Mouse (Mus musculus) gastrocnemius, postnatal 4 days (tissue): ENCODE data around the gene Rnft1. TPM values are rescaled to one million over a fixed set of nuclear protein-coding genes. Genes with fewer than 3 reads are reported as not detected.

Source experiments
- DNase-seq, 2 experiments: peaks; one replicate each; pipeline ENCODE4 v3.0.0; 2021 to 2022; ENCODE audit warnings: low spot score in 2 of 2, mixed read lengths in 2 of 2
- long read RNA-seq, 2 experiments: library from polyadenylated mRNA; stranded (forward); transcript quantifications; one replicate each; pipeline ENCODE4 v2.0.0; 2021
- total RNA-seq, 2 experiments: library from RNA; stranded (reverse); gene quantifications; 2 replicates each; pipeline ENCODE4 v1.2.3; 2021

The Rnft1 gene
- total RNA-seq: 10 to 100 TPM; 38.1 to 40.2 TPM
- long read RNA-seq, experiment 1, full-length matches to known transcripts: 58 of 76 reads
- long read RNA-seq, experiment 1, partial matches to known transcripts: 6 of 76 reads
- long read RNA-seq, experiment 1, other reads (novel, unspliced or antisense): 12 of 76 reads
- long read RNA-seq, experiment 2, full-length matches to known transcripts: 50 of 67 reads
- long read RNA-seq, experiment 2, partial matches to known transcripts: 6 of 67 reads
- long read RNA-seq, experiment 2, other reads (novel, unspliced or antisense): 11 of 67 reads

GRCm38 (mm10) chr11:86484101-86484868 lies at the start of gene Rnft1:
Rnft1 (plus strand) TSS chr11:86484657.
- peak; percentile 97 to 99 for DNase-seq

- DNase-seq: no peak
Observed at GRCm38 (mm10) chr11:86436843-86437242, 47.6 kb upstream of the Rnft1 start.

GRCm38 (mm10) chr11:86438261-86438660 lies 46.2 kb upstream of the Rnft1 start:
- DNase-seq: no peak

GRCm38 (mm10) chr11:86440791-86441190 lies 43.7 kb upstream of the Rnft1 start:
- no peak for DNase-seq

GRCm38 (mm10) chr11:86453991-86454390 lies 30.5 kb upstream of the Rnft1 start:
- DNase-seq: no peak

GRCm38 (mm10) chr11:86457545-86457944 lies 26.9 kb upstream of the Rnft1 start:
- no peak for DNase-seq

GRCm38 (mm10) chr11:86458866-86459265 lies 25.6 kb upstream of the Rnft1 start:
- no peak for DNase-seq

- DNase-seq: no peak
Observed at GRCm38 (mm10) chr11:86462579-86462978, 21.9 kb upstream of the Rnft1 start.

- DNase-seq: peak; percentile 38 to 63
Observed at GRCm38 (mm10) chr11:86464275-86464674, 20.2 kb upstream of the Rnft1 start.

GRCm38 (mm10) chr11:86468345-86468744 lies 16.1 kb upstream of the Rnft1 start:
- no peak for DNase-seq

GRCm38 (mm10) chr11:86468971-86469370 lies 15.5 kb upstream of the Rnft1 start:
- DNase-seq: no peak

- DNase-seq: no peak
Observed at GRCm38 (mm10) chr11:86471785-86472184, 12.7 kb upstream of the Rnft1 start.

GRCm38 (mm10) chr11:86472771-86473171 lies 11.7 kb upstream of the Rnft1 start:
- no peak for DNase-seq

GRCm38 (mm10) chr11:86473576-86473975 lies 10.9 kb upstream of the Rnft1 start:
- DNase-seq: no peak

GRCm38 (mm10) chr11:86484910-86485510 lies 553 bp downstream of the Rnft1 start:
- DNase-seq: peak; percentile 33 to 54

- DNase-seq: no peak
Observed at GRCm38 (mm10) chr11:86490782-86491181, 6.3 kb downstream of the Rnft1 start.

- no peak for DNase-seq
Observed at GRCm38 (mm10) chr11:86497356-86497755, 12.9 kb downstream of the Rnft1 start.

- DNase-seq: no peak
Observed at GRCm38 (mm10) chr11:86497908-86498307, 13.5 kb downstream of the Rnft1 start.

GRCm38 (mm10) chr11:86500795-86501194 lies 16.3 kb downstream of the Rnft1 start:
- no peak for DNase-seq

- DNase-seq: no peak
Observed at GRCm38 (mm10) chr11:86503121-86503520, 18.7 kb downstream of the Rnft1 start.

GRCm38 (mm10) chr11:86507334-86507733 lies 22.9 kb downstream of the Rnft1 start:
- DNase-seq: no peak

GRCm38 (mm10) chr11:86507991-86508390 lies 23.5 kb downstream of the Rnft1 start:
- no peak for DNase-seq
